Comparison of ENCODE assay signal across 17 mouse cellular contexts in the genomic region with DNA sequence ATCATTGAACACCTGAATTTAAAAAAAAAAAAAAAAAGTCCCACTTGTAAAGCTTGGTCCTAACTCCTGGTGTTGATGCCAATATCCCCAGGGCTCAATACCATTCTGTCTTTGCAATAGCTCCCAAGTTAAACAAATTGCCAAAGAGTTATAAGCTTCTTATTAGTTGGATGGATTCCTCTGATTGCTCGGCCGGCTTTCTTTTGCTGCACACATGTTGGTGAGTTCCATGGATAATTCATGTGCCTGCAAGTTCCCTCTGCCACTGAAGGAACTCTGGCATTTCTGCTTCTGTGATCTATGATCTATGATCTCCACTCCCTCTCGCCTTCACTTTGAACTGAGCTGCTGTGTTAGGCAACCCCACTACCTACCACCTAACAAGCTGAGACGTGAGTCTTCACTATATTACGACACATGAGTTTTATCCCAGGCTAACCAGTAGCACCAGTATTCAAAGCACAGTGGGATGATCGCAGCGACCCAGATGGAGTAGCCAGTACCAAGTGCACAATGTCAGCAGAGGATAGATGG.
"Had no signal": no experiment of that assay in that cellular context is flagged by ENCODE, and none has a peak within 500 bp of the region (broad histone marks: within the 10 kb centered on the region; RNA-seq: fewer than 3 reads in every experiment).

No protein-coding gene starts in this region.

- H3K27me3 ChIP-seq: intestine, embryonic 15.5 days; kidney, embryonic 15.5 days; limb, embryonic 12.5 days; liver, embryonic 13.5 days; midbrain, embryonic 13.5 days had no signal

- H3K27ac ChIP-seq: intestine, embryonic 15.5 days; kidney, embryonic 15.5 days; left cerebral cortex, adult 2 months; limb, embryonic 12.5 days; liver, embryonic 13.5 days; macrophage; midbrain, embryonic 13.5 days had no signal

- ATAC-seq: intestine, embryonic 15.5 days; midbrain, embryonic 13.5 days; midbrain, embryonic 16.5 days had no signal

- H3K4me3 ChIP-seq: intestine, embryonic 15.5 days; kidney, embryonic 15.5 days; left cerebral cortex, adult 2 months; limb, embryonic 12.5 days; liver, embryonic 13.5 days; midbrain, embryonic 13.5 days; myocyte had no signal

- DNase-seq: kidney, adult 11 months; kidney, adult 8-10 months; kidney, postnatal 10 days; kidney, postnatal 36 days; layer of hippocampus, postnatal 36 days; liver, embryonic 13.5 days; lung, adult 2 months; lung, postnatal 14 days; thymus, postnatal 25 days had no signal

- H3K4me1 ChIP-seq: intestine, embryonic 15.5 days; kidney, embryonic 15.5 days; limb, embryonic 12.5 days; liver, embryonic 13.5 days; midbrain, embryonic 13.5 days had no signal

- H3K9ac ChIP-seq: intestine, embryonic 15.5 days; kidney, embryonic 15.5 days; limb, embryonic 12.5 days; liver, embryonic 13.5 days; midbrain, embryonic 13.5 days had no signal

- H3K9me3 ChIP-seq: intestine, embryonic 15.5 days; kidney, embryonic 15.5 days; limb, embryonic 12.5 days; liver, embryonic 13.5 days; midbrain, embryonic 13.5 days had no signal

- H3K4me2 ChIP-seq: intestine, embryonic 15.5 days; kidney, embryonic 15.5 days; limb, embryonic 12.5 days; liver, embryonic 13.5 days; midbrain, embryonic 13.5 days had no signal

- H3K36me3 ChIP-seq: intestine, embryonic 15.5 days; kidney, embryonic 15.5 days; limb, embryonic 12.5 days; liver, embryonic 13.5 days; midbrain, embryonic 13.5 days had no signal
